22 mouse cellular contexts compared by ENCODE assay signal in genomic region chr9:101438564-101439180, GRCm38 (mm10).
DNase-seq lines count a peak whose midpoint lies in the region; ATAC-seq lines count a peak whose summit lies in the region.
"Had no signal": no experiment of that assay in that cellular context is flagged by ENCODE, and none has a peak within 500 bp of the region (broad histone marks: within the 10 kb centered on the region; RNA-seq: fewer than 3 reads in every experiment).

No protein-coding gene starts in this region.

- H3K4me3 ChIP-seq in heart, embryonic 12.5 days: no peak overlapping the region
- no peak overlapping the region for H3K4me3 ChIP-seq in midbrain, embryonic 12.5 days
- H3K4me3 ChIP-seq in midbrain, embryonic 11.5 days (ENCODE audit: low read depth, low read length): no peak overlapping the region
- H3K4me3 ChIP-seq: heart, embryonic 10.5 days; heart, embryonic 15.5 days; hindbrain, embryonic 15.5 days had no signal

- no peaks in the 10 kb centered on the region for H3K27me3 ChIP-seq in heart, embryonic 12.5 days (replicated peaks)
- no peaks in the 10 kb centered on the region for H3K27me3 ChIP-seq in midbrain, embryonic 12.5 days
- H3K27me3 ChIP-seq in midbrain, embryonic 11.5 days (ENCODE audit: control insufficient read depth, insufficient read depth, low read length): no peaks in the 10 kb centered on the region
- H3K27me3 ChIP-seq: heart, embryonic 15.5 days; hindbrain, embryonic 15.5 days had no signal

- no peak overlapping the region for H3K9ac ChIP-seq in heart, embryonic 12.5 days
- H3K9ac ChIP-seq in midbrain, embryonic 12.5 days (replicated peaks): no peak overlapping the region
- no peak overlapping the region for H3K9ac ChIP-seq in midbrain, embryonic 11.5 days (ENCODE audit: low read length)
- H3K9ac ChIP-seq: forebrain, postnatal 0 days; heart, embryonic 15.5 days; hindbrain, embryonic 15.5 days had no signal

- H3K27ac ChIP-seq in heart, embryonic 12.5 days (ENCODE audit: poor library complexity, severe bottlenecking): no peak overlapping the region
- 0 out of 2 replicates have a peak overlapping the region, but pooled peaks have one; percentile 7 for H3K27ac ChIP-seq in midbrain, embryonic 12.5 days (replicated peaks)
- no peak overlapping the region for H3K27ac ChIP-seq in midbrain, embryonic 11.5 days (ENCODE audit: low read depth, low read length)
- H3K27ac ChIP-seq: heart, embryonic 10.5 days; heart, embryonic 15.5 days; hindbrain, embryonic 15.5 days had no signal

- no peaks in the 10 kb centered on the region for H3K9me3 ChIP-seq in heart, embryonic 12.5 days (replicated peaks)
- H3K9me3 ChIP-seq in midbrain, embryonic 12.5 days: no peaks in the 10 kb centered on the region
- no peaks in the 10 kb centered on the region for H3K9me3 ChIP-seq in midbrain, embryonic 11.5 days (ENCODE audit: control insufficient read depth, low read length)
- H3K9me3 ChIP-seq: heart, embryonic 10.5 days; heart, embryonic 15.5 days; hindbrain, embryonic 15.5 days had no signal

- intact Hi-C loops in gastrocnemius, postnatal 14 days (cut with DNase I; ENCODE audit: low total_unique reads): no loop called here
- intact Hi-C loops in heart, postnatal 10 days (cut with DNase I): no loop called here

- ATAC-seq in heart, embryonic 12.5 days (ENCODE audit: insufficient number of reproducible peaks, low FRiP score): no peak
- ATAC-seq in midbrain, embryonic 12.5 days (ENCODE audit: low FRiP score, low read depth): no peak
- ATAC-seq in midbrain, embryonic 11.5 days (ENCODE audit: low FRiP score): no peak
- ATAC-seq: activated CD4-positive, CD25-positive, alpha-beta regulatory T cell, adult 4 months; forebrain, embryonic 14.5 days; forebrain, postnatal 0 days; intestine, postnatal 0 days had no signal

- 0 out of 2 replicates have a peak, but pooled peaks cover 3% of the 10 kb centered on the region for H3K4me1 ChIP-seq in heart, embryonic 12.5 days (replicated peaks)
- no peaks in the 10 kb centered on the region for H3K4me1 ChIP-seq in midbrain, embryonic 12.5 days
- no peaks in the 10 kb centered on the region for H3K4me1 ChIP-seq in midbrain, embryonic 11.5 days (ENCODE audit: control insufficient read depth, insufficient read depth, low read length)
- H3K4me1 ChIP-seq: hindbrain, embryonic 15.5 days had no signal

- WGBS in heart, embryonic 12.5 days: 61% methylated on average over 12 of the region's 12 CpGs
- 82% methylated on average over 12 of the region's 12 CpGs for WGBS in midbrain, embryonic 12.5 days
- 83% methylated on average over 12 of the region's 12 CpGs for WGBS in midbrain, embryonic 11.5 days

- peak; percentile 7 for DNase-seq in gastrocnemius, postnatal 14 days
- DNase-seq in gastrocnemius, adult 18-20 months (ENCODE audit: low spot score): no peak
- DNase-seq in heart, postnatal 10 days: peak; percentile 6 to 25
- DNase-seq in midbrain, embryonic 11.5 days (ENCODE audit: low spot score, missing footprints): no peak
- DNase-seq in fibroblast of lung, adult 2 months (ENCODE audit: low read depth): peak; percentile 75
- DNase-seq in cerebellum, adult 18-20 months: no peak
- DNase-seq: adrenal gland, adult 8-10 months; adrenal gland, postnatal 25 days; cerebellum, adult 11-12 months; cerebellum, adult 9-10 months; cerebellum, postnatal 14 days; forebrain, postnatal 0 days; gastrocnemius, postnatal 36 days; heart, postnatal 4 days had no signal

- no peaks in the 10 kb centered on the region for H3K36me3 ChIP-seq in heart, embryonic 12.5 days
- no peaks in the 10 kb centered on the region for H3K36me3 ChIP-seq in midbrain, embryonic 12.5 days
- no peaks in the 10 kb centered on the region for H3K36me3 ChIP-seq in midbrain, embryonic 11.5 days (ENCODE audit: control insufficient read depth, insufficient read depth, low read length)
- H3K36me3 ChIP-seq: heart, embryonic 10.5 days; heart, embryonic 15.5 days; hindbrain, embryonic 15.5 days had no signal

- no peak overlapping the region for H3K4me2 ChIP-seq in heart, embryonic 12.5 days
- H3K4me2 ChIP-seq in midbrain, embryonic 12.5 days (replicated peaks): no peak overlapping the region
- H3K4me2 ChIP-seq in midbrain, embryonic 11.5 days: no peak overlapping the region
- H3K4me2 ChIP-seq: heart, embryonic 15.5 days; hindbrain, embryonic 15.5 days had no signal

Comparison
In these comparisons a context has a peak if more than half of its experiments do, and no peak if none do; other contexts are left out.
1. DNase-seq: peak in gastrocnemius, postnatal 14 days (single experiment), heart, postnatal 10 days (2 of 2) and fibroblast of lung, adult 2 months (single experiment); none in gastrocnemius, adult 18-20 months (single experiment), midbrain, embryonic 11.5 days (single experiment) and cerebellum, adult 18-20 months (0 of 2).